Mouse (Mus musculus) lung, postnatal 0 days (tissue): ENCODE measurements around the gene Svip.

ENCODE experiments used
- CTCF ChIP-seq: IDR thresholded peaks from 2 replicates; pipeline ENCODE4 v1.5.1; 2016; ENCODE audit warnings: antibody characterized with exemption, mild to moderate bottlenecking
- EP300 ChIP-seq: IDR thresholded peaks from 2 replicates; pipeline ENCODE4 v1.6.1; 2016; ENCODE audit warnings: antibody characterized with exemption, mild to moderate bottlenecking, control low read depth

DNA sequence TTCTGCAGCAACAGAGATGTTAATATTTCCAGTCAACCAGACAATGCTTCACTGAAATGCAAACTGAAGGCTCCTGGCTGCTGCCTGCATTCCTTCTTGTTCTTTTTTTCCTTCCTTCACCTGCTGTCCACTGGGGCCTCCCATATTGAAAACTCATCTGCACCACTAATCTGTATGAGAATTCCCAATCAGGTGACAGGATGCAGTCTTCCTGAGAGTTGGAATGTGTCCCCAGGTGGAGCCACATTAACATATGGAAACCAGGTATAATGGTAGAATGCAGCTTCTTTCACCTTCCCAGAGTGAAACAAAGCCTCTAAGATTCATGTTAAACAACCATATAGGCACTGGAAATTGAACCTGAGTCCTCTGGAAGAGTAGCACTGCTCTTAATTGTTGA is 48.1 kb downstream of the Svip start:
- TF ChIP-seq CTCF (no peak), EP300 (no peak)
